Mouse (Mus musculus) midbrain, postnatal 0 days (tissue): ENCODE data around the gene Siglecg. TPM values are rescaled to one million over a fixed set of nuclear protein-coding genes. Genes with fewer than 3 reads are reported as not detected.
A peak's percentile ranks its signal among the peaks of the same experiment; 100 is the strongest.

Experiments used
- ATAC-seq: fragments of 200-750 bp; cut with Nextera tagmentation; 2 replicates; pipeline ENCODE4 v1.8.0; 2017; ENCODE audit warnings: moderate number of reproducible peaks, mild to moderate bottlenecking, moderate TSS enrichment, moderate library complexity; ENCODE audit not compliant: low FRiP score
- DNase-seq: peaks from one replicate; pipeline ENCODE4 v3.0.0-alpha.2; 2015; ENCODE audit warnings: low spot score
- H3K27ac ChIP-seq: fragments of 300-500 bp; sonication (generic); 2 replicates; pipeline ENCODE4 v1.5.1; 2014; ENCODE audit warnings: low read depth, mild to moderate bottlenecking, low read length, mixed read lengths
- H3K27me3 ChIP-seq: fragments of 300-500 bp; sonication (generic); 2 replicates; pipeline ENCODE4 v1.6.1; 2014; ENCODE audit warnings: low read length, control low read depth, mixed read lengths; ENCODE audit not compliant: insufficient read depth
- H3K36me3 ChIP-seq: fragments of 300-500 bp; sonication (generic); 2 replicates; pipeline ENCODE4 v1.6.1; 2014; ENCODE audit warnings: low read length, control low read depth, mixed read lengths; ENCODE audit not compliant: insufficient read depth
- H3K4me1 ChIP-seq: fragments of 300-500 bp; sonication (generic); 2 replicates; pipeline ENCODE4 v1.6.1; 2014; ENCODE audit warnings: mild to moderate bottlenecking, control low read depth, antibody characterized with exemption, low read length, mixed read lengths; ENCODE audit not compliant: insufficient read depth
- H3K4me2 ChIP-seq: fragments of 300-500 bp; sonication (generic); 2 replicates; pipeline ENCODE4 v1.6.1; 2014; ENCODE audit warnings: low read depth, mild to moderate bottlenecking, low read length, mixed read lengths; ENCODE audit not compliant: poor library complexity, severe bottlenecking
- H3K4me3 ChIP-seq: fragments of 300-500 bp; sonication (generic); 2 replicates; pipeline ENCODE4 v1.5.1; 2014; ENCODE audit warnings: low read depth, mild to moderate bottlenecking, low read length, moderate library complexity
- H3K9ac ChIP-seq: fragments of 300-500 bp; sonication (generic); replicated peaks from 2 replicates; pipeline ENCODE4 v1.6.1; 2014; ENCODE audit warnings: mild to moderate bottlenecking, low read length, moderate library complexity, mixed read lengths; ENCODE audit not compliant: poor library complexity, severe bottlenecking
- H3K9me3 ChIP-seq: fragments of 300-500 bp; sonication (generic); 2 replicates; pipeline ENCODE4 v1.6.1; 2016; ENCODE audit warnings: low read length, control low read depth
- CTCF ChIP-seq: IDR thresholded peaks from 2 replicates; pipeline ENCODE4 v1.5.1; 2016; ENCODE audit warnings: antibody characterized with exemption, mild to moderate bottlenecking
- WGBS: fragments of 180-500 bp; shearing (Covaris S2); extraction: QIAGEN DNeasy Blood & Tissue Kit; methylation state at CpG from one replicate; pipeline ENCODE4 v1.1.7; 2014; 5-methylcytosine and 5-hydroxymethylcytosine counted together
- polyA plus RNA-seq: library from polyadenylated mRNA; unstranded; fragments of >200 nt; fragmentation: Nextera tagmentation; extraction: Ambion mirVana; gene quantifications from 2 replicates; pipeline ENCODE4 v1.2.1, GENCODE M21; 2015
- total RNA-seq: library from RNA; depleted of rRNA; stranded (reverse); fragments of >200 nt; gene quantifications from 2 replicates; pipeline ENCODE4 v1.2.3, GENCODE M21; 2014; rRNA removed

Siglecg gene
- total RNA-seq (0.05 TPM in 1 of 2 replicates, not detected in the other), polyA plus RNA-seq (not detected in 2 replicates)

DNA sequence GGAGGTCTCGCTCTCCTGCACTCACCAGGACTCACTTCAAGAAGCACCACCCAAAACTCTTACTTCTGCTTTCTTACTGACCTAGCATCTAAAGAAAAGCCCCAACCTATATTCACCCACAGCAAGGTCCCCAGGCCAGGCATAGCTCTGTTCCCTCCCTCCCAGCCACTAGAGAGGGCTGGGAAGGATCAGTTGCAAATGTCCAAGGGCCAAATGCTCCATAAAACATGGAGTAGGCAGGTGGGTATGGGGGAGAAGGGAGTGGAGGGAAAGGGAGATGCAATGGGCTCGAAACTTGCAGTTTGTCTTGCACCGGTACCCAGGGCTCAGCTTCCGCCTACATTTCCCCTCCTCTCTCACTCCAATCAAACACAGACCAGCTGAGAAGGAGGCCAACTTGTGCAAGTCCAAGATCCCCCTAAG is at the start of gene Siglecg:
Gene Siglecg, plus strand, starts transcription at position 74 of the 423 bp plus-strand sequence.
- no peaks in the 10 kb centered on the region for H3K4me1 ChIP-seq
- H3K9ac ChIP-seq, result no peak within 1 kb of the TSS
- no peak for ATAC-seq
- DNase-seq, result no peak
- no peak within 1 kb of the TSS for H3K4me2 ChIP-seq
- H3K27me3 ChIP-seq, result no peaks in the 10 kb centered on the region
- no peak for TF ChIP-seq CTCF
- WGBS, result 75% methylated on average over 4 of the region's 4 CpGs
- no peaks in the 10 kb centered on the region for H3K36me3 ChIP-seq
- H3K27ac ChIP-seq, result no peak within 1 kb of the TSS
- no peaks in the 10 kb centered on the region for H3K9me3 ChIP-seq
- no peak within 1 kb of the TSS for H3K4me3 ChIP-seq

DNA sequence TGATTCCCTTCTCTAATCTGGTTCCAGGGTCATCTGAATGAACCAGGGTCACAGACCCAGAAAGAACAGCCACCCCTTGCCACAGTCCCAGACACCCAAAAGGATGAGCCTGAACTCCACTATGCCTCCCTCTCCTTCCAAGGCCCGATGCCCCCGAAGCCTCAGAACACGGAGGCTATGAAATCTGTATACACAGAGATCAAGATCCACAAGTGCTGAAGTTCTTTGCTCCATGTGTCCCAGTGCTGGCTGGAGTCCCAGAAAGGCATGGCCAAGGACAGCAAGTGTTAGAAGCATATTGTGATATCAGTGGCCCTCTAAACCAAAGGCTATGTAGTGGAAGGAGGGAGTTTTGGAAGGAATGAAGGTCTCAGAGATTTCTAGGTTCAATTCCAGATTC is 49.4 kb upstream of the Siglecg start:
- H3K9ac ChIP-seq, result no peak overlapping the region
- H3K4me3 ChIP-seq, result no peak overlapping the region
- no peak overlapping the region for H3K27ac ChIP-seq
- no peaks in the 10 kb centered on the region for H3K36me3 ChIP-seq
- H3K4me1 ChIP-seq, result no peaks in the 10 kb centered on the region
- H3K4me2 ChIP-seq, result no peak overlapping the region
- ATAC-seq (no peak), DNase-seq (no peak)
- no peaks in the 10 kb centered on the region for H3K27me3 ChIP-seq
- no peak for TF ChIP-seq CTCF
- H3K9me3 ChIP-seq, result no peaks in the 10 kb centered on the region
- 85% methylated on average over 3 of the region's 3 CpGs for WGBS

DNA sequence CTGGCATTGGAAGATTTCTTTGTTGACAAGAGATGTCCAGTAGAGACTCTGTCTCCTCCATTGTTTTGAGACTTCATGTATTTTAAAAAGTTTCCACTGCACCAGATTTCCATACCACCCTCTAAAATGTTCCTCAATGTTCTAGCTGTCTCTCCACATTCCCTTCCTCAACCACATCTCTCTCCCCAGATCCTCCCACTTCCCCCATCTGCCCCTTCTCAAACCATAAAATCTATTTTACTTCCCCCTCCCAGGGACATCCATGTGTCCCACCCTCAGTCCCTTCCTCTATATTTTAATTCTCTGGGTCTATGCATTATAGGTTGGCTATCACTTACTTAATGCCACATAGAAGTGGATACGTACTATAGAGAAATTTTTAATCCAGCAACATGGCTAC is 46.6 kb upstream of the Siglecg start:
- no peak for TF ChIP-seq CTCF
- no peak overlapping the region for H3K9ac ChIP-seq
- H3K27me3 ChIP-seq, result no peaks in the 10 kb centered on the region
- no peak for ATAC-seq
- H3K9me3 ChIP-seq, result no peaks in the 10 kb centered on the region
- WGBS, result 95% methylated on average over 1 of the region's 1 CpGs
- no peak for DNase-seq
- no peak overlapping the region for H3K4me3 ChIP-seq
- H3K4me1 ChIP-seq, result no peaks in the 10 kb centered on the region
- no peak overlapping the region for H3K27ac ChIP-seq
- H3K4me2 ChIP-seq, result no peak overlapping the region
- no peaks in the 10 kb centered on the region for H3K36me3 ChIP-seq

DNA sequence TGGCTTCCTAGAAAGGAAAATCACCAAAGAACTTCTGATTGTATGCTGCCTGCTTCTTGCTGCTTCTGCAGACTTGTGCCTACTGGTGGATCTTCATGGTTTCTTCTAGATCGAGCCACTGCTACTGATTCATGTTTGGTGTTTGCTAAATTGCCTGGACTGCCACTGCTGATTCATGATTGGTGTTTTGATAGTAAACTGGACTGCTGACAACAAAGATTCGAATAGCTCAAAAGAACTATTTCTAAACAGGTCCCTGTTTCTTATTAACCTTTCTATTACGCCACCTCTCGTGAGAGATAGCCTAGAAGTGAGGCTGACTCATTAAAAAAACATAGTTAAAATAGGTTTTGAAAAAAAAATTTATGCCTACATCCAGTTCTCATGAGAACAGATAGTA is 46.0 kb upstream of the Siglecg start:
- DNase-seq (no peak), ATAC-seq (no peak)
- no peaks in the 10 kb centered on the region for H3K27me3 ChIP-seq
- 82% methylated on average over 4 of the region's 4 CpGs for WGBS
- H3K27ac ChIP-seq, result no peak overlapping the region
- H3K9ac ChIP-seq, result no peak overlapping the region
- no peaks in the 10 kb centered on the region for H3K9me3 ChIP-seq
- H3K4me2 ChIP-seq, result no peak overlapping the region
- H3K4me1 ChIP-seq, result no peaks in the 10 kb centered on the region
- H3K36me3 ChIP-seq, result no peaks in the 10 kb centered on the region
- no peak overlapping the region for H3K4me3 ChIP-seq
- TF ChIP-seq CTCF, result no peak

DNA sequence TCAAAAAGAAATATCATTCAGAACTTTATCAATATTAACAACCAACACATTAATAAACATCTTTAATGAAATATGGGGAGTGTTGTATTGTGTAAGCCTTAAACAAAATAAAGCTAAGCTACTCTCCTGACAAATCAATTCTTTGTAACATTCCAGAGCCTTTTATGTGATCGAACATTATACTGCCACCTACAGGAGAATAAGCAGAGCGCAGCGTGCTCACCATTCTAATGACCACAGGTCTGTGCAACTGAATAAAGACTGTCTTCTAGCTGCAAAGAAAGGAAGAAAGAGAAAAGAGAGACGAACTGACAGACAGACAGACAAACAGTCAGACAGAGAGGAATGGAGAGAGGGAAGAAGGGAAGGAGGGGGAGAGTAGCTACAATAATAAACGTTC is 29.8 kb upstream of the Siglecg start:
- H3K36me3 ChIP-seq, result no peaks in the 10 kb centered on the region
- TF ChIP-seq CTCF, result peak; percentile 87
- no peaks in the 10 kb centered on the region for H3K9me3 ChIP-seq
- H3K9ac ChIP-seq, result no peak overlapping the region
- H3K4me2 ChIP-seq, result no peak overlapping the region
- WGBS, result 15% methylated on average over 5 of the region's 5 CpGs
- no peaks in the 10 kb centered on the region for H3K27me3 ChIP-seq
- no peak overlapping the region for H3K4me3 ChIP-seq
- no peaks in the 10 kb centered on the region for H3K4me1 ChIP-seq
- no peak overlapping the region for H3K27ac ChIP-seq
- DNase-seq (peak; percentile 76), ATAC-seq (no peak; the same call in 1 of the 2 replicates)

DNA sequence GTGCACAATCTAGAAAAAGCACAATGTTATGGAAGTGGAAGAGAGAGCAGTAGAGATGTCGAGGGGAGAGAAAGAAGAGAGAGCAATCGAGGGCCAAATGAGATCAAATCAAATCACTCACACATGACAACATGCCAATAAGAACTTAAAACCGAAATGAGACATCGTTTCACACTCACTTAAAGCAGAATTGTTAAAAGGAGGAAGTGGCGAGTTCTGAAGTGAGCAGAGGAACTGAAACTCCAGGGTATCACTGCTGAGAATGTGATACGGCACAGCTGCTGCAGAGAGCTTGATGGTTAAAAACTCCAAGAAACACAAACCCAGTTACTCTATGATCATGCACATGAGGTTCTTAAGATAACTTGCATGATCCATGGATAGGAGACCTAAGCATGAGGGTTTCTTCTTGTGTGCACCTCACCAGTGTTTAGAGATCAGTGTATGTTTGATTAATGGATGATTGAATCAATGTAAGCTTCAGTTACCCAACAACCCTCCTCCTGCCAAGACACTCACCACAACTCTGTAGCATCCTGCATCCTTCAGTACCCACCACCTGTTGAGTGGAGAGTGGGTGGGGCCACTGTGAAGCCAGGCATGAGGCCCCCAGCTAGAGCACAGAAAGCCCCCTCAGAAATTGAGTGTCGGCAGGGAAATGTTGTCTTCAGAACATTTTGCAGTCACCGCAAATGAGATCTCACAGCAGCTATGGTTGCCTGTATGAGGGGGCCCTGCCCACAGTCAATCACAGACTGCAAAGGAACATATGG is 15.5 kb upstream of the Siglecg start:
- Histone ChIP-seq H3K9me3 (no peaks in the 10 kb centered on the region), H3K4me1 (no peaks in the 10 kb centered on the region), H3K9ac (no peak overlapping the region), H3K4me3 (no peak overlapping the region), H3K27me3 (no peaks in the 10 kb centered on the region), H3K36me3 (no peaks in the 10 kb centered on the region), H3K27ac (no peak overlapping the region), H3K4me2 (no peak overlapping the region)
- DNase-seq, result no peak
- 76% methylated on average over 8 of the region's 8 CpGs for WGBS
- TF ChIP-seq CTCF, result no peak
- ATAC-seq, result no peak
